Mouse (Mus musculus) limb, embryonic 12.5 days (tissue): ENCODE measurements around the gene 6330409D20Rik. TPM values are rescaled to one million over a fixed set of nuclear protein-coding genes. Genes with fewer than 3 reads are reported as not detected.
A peak's percentile ranks its signal among the peaks of the same experiment; 100 is the strongest.

Experiments used
- ATAC-seq: fragments of 200-750 bp; cut with Nextera tagmentation; 2 replicates; pipeline ENCODE4 v1.8.0; 2017; ENCODE audit warnings: low read depth, moderate TSS enrichment; ENCODE audit not compliant: insufficient number of reproducible peaks, insufficient read depth, low FRiP score, low TSS enrichment
- H3K27ac ChIP-seq: fragments of 300-500 bp; sonication (generic); 2 replicates; pipeline ENCODE4 v1.5.1; 2016; ENCODE audit warnings: mild to moderate bottlenecking, moderate library complexity
- H3K27me3 ChIP-seq: fragments of 300-500 bp; sonication (generic); 2 replicates; pipeline ENCODE4 v1.6.1; 2016; ENCODE audit warnings: mild to moderate bottlenecking, moderate library complexity
- H3K36me3 ChIP-seq: fragments of 300-500 bp; sonication (generic); 2 replicates; pipeline ENCODE4 v1.6.1; 2016; ENCODE audit warnings: mild to moderate bottlenecking, moderate library complexity
- H3K4me1 ChIP-seq: fragments of 300-500 bp; sonication (generic); replicated peaks from 2 replicates; pipeline ENCODE4 v1.6.1; 2016
- H3K4me2 ChIP-seq: fragments of 300-500 bp; sonication (generic); 2 replicates; pipeline ENCODE4 v1.6.1; 2016; ENCODE audit warnings: mild to moderate bottlenecking, moderate library complexity
- H3K4me3 ChIP-seq: fragments of 300-500 bp; sonication (generic); replicated peaks from 2 replicates; pipeline ENCODE4 v1.5.1; 2016; ENCODE audit warnings: mild to moderate bottlenecking
- H3K9ac ChIP-seq: fragments of 300-500 bp; sonication (generic); replicated peaks from 2 replicates; pipeline ENCODE4 v1.6.1; 2016; ENCODE audit warnings: mild to moderate bottlenecking, moderate library complexity
- H3K9me3 ChIP-seq: fragments of 300-500 bp; sonication (generic); 2 replicates; pipeline ENCODE4 v1.6.1; 2016; ENCODE audit warnings: mild to moderate bottlenecking, moderate library complexity
- WGBS: fragments of 180-500 bp; shearing (Covaris S2); methylation state at CpG from one replicate; pipeline ENCODE4 v1.1.7; 2016; 5-methylcytosine and 5-hydroxymethylcytosine counted together
- polyA plus RNA-seq: library from polyadenylated mRNA; unstranded; fragments of >200 nt; fragmentation: Nextera tagmentation; extraction: Ambion mirVana; gene quantifications from 2 replicates; pipeline ENCODE4 v1.2.1, GENCODE M21; 2016

The 6330409D20Rik gene
- polyA plus RNA-seq, 1 experiment from 2014 or later: not detected

GRCm38 (mm10) chr2:32757056-32757845, 16.4 kb upstream of the 6330409D20Rik start, which contains the start of gene Tor2a:
TSS of gene Tor2a (plus strand) at chr2:32757234.
- H3K4me3 ChIP-seq: peak within 1 kb of the TSS; percentile 70
- H3K4me2 ChIP-seq: peak within 1 kb of the TSS; percentile 57
- H3K9ac ChIP-seq: peak within 1 kb of the TSS; percentile 81
- H3K27me3 ChIP-seq: peaks cover 6% of the 10 kb centered on the region; the same call in 1 of the 2 replicates
- H3K36me3 ChIP-seq: peaks cover 47% of the 10 kb centered on the region
- H3K27ac ChIP-seq: peak within 1 kb of the TSS; percentile 86
- under 1% methylated on average over 66 of the region's 66 CpGs for WGBS
- no peaks in the 10 kb centered on the region for H3K9me3 ChIP-seq
- H3K4me1 ChIP-seq: peaks cover 17% of the 10 kb centered on the region
- ATAC-seq: peak; percentile 88

- no peak overlapping the region for H3K4me3 ChIP-seq
- peaks cover 6% of the 10 kb centered on the region; the same call in 1 of the 2 replicates for H3K27me3 ChIP-seq
- WGBS: 35% methylated on average over 6 of the region's 6 CpGs
- no peaks in the 10 kb centered on the region for H3K9me3 ChIP-seq
- ATAC-seq: peak; percentile 12; the same call in 1 of the 2 replicates
- no peak overlapping the region for H3K9ac ChIP-seq
- peaks cover 23% of the 10 kb centered on the region for H3K4me1 ChIP-seq
- H3K4me2 ChIP-seq: peak overlapping the region; percentile 57; the same call in 1 of the 2 replicates
- peaks cover 41% of the 10 kb centered on the region for H3K36me3 ChIP-seq
- H3K27ac ChIP-seq: no peak overlapping the region
Measured at GRCm38 (mm10) chr2:32756674-32757055, 15.8 kb upstream of the 6330409D20Rik start.

DNA sequence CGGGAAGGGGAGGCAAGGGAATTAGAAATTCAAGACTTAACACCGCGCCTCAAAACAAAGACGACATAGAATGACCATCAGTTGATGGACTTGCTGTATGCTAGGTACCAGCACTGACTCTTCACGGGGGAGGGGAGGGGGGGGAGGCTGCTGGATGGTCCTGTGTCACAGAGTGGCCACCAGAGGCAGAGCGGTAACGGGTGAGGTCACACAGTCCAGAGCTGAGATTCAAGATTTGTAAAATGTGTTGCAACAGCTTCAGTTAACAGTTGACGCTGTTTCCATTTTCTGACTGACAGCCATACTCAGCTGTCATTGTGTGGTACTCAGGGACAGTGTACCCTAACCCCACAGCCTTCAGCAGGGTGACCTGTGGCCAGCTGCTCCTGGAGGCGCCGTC, 11.4 kb upstream of the 6330409D20Rik start:
- no peak for ATAC-seq
- Histone ChIP-seq H3K9ac (no peak overlapping the region), H3K27me3 (peaks cover 6% of the 10 kb centered on the region; the same call in 1 of the 2 replicates), H3K27ac (no peak overlapping the region), H3K4me1 (peaks cover 19% of the 10 kb centered on the region), H3K9me3 (no peaks in the 10 kb centered on the region), H3K36me3 (peaks cover 30% of the 10 kb centered on the region), H3K4me2 (peak overlapping the region; percentile 70), H3K4me3 (peak overlapping the region; percentile 42)
- WGBS: 69% methylated on average over 10 of the region's 10 CpGs

DNA sequence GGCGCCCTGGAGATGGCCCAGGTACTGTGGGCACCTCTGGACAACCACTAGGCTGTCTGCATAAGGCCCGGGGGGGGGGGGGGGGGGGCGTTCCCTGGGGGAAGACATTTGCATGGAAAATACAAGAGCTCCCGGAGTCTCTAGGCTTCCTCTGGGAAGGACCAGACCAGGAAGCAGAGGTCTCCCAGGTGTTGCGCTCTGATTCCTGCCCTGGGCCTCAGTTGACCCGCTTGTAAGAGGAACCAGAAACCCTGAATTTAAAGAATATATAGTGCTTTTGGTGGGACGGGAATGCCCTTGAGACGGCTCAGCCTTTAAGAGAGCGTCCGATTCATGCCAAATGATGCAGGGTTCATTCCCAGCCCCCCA, 10.8 kb upstream of the 6330409D20Rik start:
- Histone ChIP-seq H3K36me3 (peaks cover 36% of the 10 kb centered on the region), H3K27ac (peak overlapping the region; percentile 59), H3K9me3 (no peaks in the 10 kb centered on the region), H3K9ac (peak overlapping the region; percentile 58), H3K4me1 (peaks cover 19% of the 10 kb centered on the region), H3K4me2 (peak overlapping the region; percentile 70), H3K4me3 (peak overlapping the region; percentile 42), H3K27me3 (peaks cover 6% of the 10 kb centered on the region; the same call in 1 of the 2 replicates)
- WGBS: 14% methylated on average over 9 of the region's 10 CpGs
- no peak for ATAC-seq

- H3K36me3 ChIP-seq: peaks cover 42% of the 10 kb centered on the region
- peaks cover 6% of the 10 kb centered on the region; the same call in 1 of the 2 replicates for H3K27me3 ChIP-seq
- H3K27ac ChIP-seq: peak overlapping the region; percentile 59
- H3K9ac ChIP-seq: peak overlapping the region; percentile 58
- H3K4me2 ChIP-seq: peak overlapping the region; percentile 70
- 3% methylated on average over 31 of the region's 31 CpGs for WGBS
- H3K4me1 ChIP-seq: peaks cover 19% of the 10 kb centered on the region
- ATAC-seq: peak; percentile 81
- peak overlapping the region; percentile 42 for H3K4me3 ChIP-seq
- H3K9me3 ChIP-seq: no peaks in the 10 kb centered on the region
Measured at GRCm38 (mm10) chr2:32750887-32751664, 10.3 kb upstream of the 6330409D20Rik start.

DNA sequence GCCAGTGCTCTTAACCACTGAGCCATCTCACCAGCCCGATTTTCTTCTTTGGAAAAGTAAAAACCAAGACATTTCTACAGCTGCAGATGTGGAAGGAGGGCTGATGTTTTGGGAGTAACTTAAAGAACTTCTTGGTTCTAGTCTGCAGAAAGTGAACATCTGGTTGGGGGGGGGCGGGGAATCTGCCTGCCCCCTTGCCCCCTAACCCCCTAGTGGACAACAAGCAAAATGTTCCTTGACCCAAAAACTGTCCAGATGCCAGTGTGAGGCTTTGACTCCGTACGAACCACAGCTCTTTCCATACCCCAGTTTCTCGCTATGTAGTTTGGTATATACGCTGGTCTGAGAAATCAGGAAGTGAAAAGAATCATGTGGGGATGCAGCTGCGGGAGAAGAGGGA, 9.4 kb upstream of the 6330409D20Rik start:
- Histone ChIP-seq H3K4me3 (no peak overlapping the region), H3K27ac (no peak overlapping the region), H3K9ac (no peak overlapping the region), H3K36me3 (peaks cover 50% of the 10 kb centered on the region), H3K4me2 (no peak overlapping the region), H3K9me3 (no peaks in the 10 kb centered on the region), H3K4me1 (peaks cover 19% of the 10 kb centered on the region), H3K27me3 (peaks cover 6% of the 10 kb centered on the region; the same call in 1 of the 2 replicates)
- ATAC-seq: no peak
- 73% methylated on average over 7 of the region's 7 CpGs for WGBS

DNA sequence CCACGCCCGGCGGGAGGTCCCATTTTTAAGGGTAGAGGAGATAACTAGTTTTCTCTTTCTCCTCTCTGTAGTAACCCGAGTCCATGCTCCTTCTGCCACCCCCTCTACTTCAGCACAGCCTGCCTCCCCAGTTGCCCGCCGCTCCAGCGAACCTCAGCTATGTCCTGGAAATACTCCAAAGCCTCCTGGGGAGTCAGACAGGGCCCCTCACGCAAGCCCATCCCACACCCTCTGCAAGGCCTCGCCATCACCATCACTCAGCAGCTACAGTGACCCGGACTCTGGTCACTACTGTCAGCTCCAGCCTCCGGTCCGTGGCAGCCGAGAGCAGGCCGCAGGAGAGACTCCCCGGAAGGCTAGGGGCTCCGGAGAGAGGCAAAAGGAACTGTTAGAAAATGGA, 8.3 kb upstream of the 6330409D20Rik start:
- peaks cover 7% of the 10 kb centered on the region for H3K27me3 ChIP-seq
- no peaks in the 10 kb centered on the region for H3K9me3 ChIP-seq
- no peak overlapping the region for H3K4me2 ChIP-seq
- no peak overlapping the region for H3K4me3 ChIP-seq
- H3K27ac ChIP-seq: no peak overlapping the region
- 89% methylated on average over 16 of the region's 16 CpGs for WGBS
- peaks cover 19% of the 10 kb centered on the region for H3K4me1 ChIP-seq
- no peak overlapping the region for H3K9ac ChIP-seq
- no peak for ATAC-seq
- peaks cover 44% of the 10 kb centered on the region for H3K36me3 ChIP-seq

- Histone ChIP-seq H3K27me3 (peaks cover 46% of the 10 kb centered on the region), H3K9me3 (no peaks in the 10 kb centered on the region), H3K36me3 (peaks cover 29% of the 10 kb centered on the region), H3K4me3 (no peak overlapping the region), H3K4me2 (no peak overlapping the region), H3K27ac (no peak overlapping the region), H3K4me1 (peaks cover 20% of the 10 kb centered on the region), H3K9ac (no peak overlapping the region)
- 77% methylated on average over 15 of the region's 15 CpGs for WGBS
- ATAC-seq: no peak
Measured at GRCm38 (mm10) chr2:32744272-32744982, 3.6 kb upstream of the 6330409D20Rik start.

DNA sequence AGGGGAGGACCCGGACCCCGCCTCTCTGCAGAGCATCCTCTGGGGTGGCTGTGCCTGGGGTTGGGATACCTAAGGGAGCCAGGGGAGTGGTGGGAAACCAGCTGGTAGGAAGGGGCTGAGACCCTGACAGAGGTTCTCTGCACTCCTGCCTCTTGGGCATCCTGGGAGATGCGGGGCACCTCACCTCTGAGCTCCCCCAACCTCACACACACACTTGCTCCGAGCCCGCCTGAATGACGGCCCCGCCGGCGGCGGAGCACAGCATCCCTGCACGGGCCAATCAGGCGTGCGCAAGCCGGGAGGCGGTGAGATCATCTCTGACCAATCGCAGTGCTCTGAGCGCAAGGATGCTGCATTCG, 1.3 kb upstream of the 6330409D20Rik start:
- Histone ChIP-seq H3K27ac (no peak overlapping the region), H3K27me3 (peaks cover 48% of the 10 kb centered on the region), H3K4me3 (peak overlapping the region; percentile 57), H3K4me2 (peak overlapping the region; percentile 98), H3K9me3 (no peaks in the 10 kb centered on the region), H3K36me3 (peaks cover 27% of the 10 kb centered on the region), H3K4me1 (peaks cover 20% of the 10 kb centered on the region), H3K9ac (no peak overlapping the region)
- peak; percentile 56 for ATAC-seq
- WGBS: 2% methylated on average over 18 of the region's 18 CpGs

DNA sequence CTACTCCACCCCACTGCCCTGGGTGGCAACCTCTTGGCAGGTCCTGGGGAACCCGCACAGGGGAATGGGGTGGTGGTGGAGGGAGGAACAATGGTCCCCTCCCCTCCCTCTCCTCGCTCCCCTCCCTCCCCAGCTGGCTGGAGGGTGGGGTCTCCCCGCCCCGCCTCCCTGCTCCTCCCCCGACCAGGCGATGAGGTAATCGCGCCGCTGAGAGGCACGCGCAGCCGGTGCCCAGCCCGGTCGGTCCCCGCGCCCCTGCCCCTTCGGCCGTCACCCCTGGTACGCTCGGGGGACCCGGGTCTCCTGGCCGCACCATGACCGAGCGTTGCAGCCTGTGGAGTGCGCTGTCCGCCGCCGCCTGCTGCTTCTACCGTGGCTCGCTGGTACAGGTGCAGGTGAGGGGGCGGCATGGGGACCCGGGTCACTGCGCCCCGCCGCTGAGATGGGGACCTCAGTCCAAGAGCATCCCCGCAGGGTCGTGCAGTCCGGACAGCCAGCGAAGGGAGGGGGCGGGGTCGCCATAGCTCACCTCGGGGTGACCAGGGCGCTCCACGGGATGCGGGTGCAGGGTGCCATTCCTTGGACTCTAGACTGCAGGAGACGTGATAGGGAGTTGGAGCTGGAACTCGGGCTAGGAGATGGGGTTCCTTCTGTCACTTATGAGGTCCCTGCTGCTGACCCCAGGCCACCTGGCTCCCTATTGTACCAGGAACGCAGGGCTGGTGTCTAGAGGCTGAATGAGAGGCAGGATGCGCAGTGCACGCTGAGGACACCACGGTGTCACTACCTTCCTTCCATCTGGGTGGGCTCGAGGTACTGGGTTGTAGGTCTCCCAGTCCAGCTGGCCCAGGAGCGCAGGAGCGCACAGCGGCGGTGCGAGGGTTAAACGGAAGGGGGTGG, 707 bp upstream of the 6330409D20Rik start:
- H3K36me3 ChIP-seq: peaks cover 21% of the 10 kb centered on the region
- H3K27ac ChIP-seq: no peak overlapping the region
- H3K4me2 ChIP-seq: peak overlapping the region; percentile 98
- peak; percentile 13; the same call in 1 of the 2 replicates for ATAC-seq
- no peaks in the 10 kb centered on the region for H3K9me3 ChIP-seq
- peak overlapping the region; percentile 53 for H3K9ac ChIP-seq
- H3K4me3 ChIP-seq: peak overlapping the region; percentile 57
- peaks cover 20% of the 10 kb centered on the region for H3K4me1 ChIP-seq
- H3K27me3 ChIP-seq: peaks cover 48% of the 10 kb centered on the region
- 3% methylated on average over 52 of the region's 58 CpGs for WGBS
